Mouse (Mus musculus) retina, adult 2 months (tissue): ENCODE measurements at regions not wholly inside any gene's neighbourhood (a gene's known extent, or its start where the extent isn't known, plus 50 kb on each side); places are given as distances from the start of the nearest gene placed in this dataset.

Experiments used
- DNase-seq: peaks from one replicate; pipeline ENCODE4 v3.0.0-alpha.2; 2012; ENCODE audit warnings: low read depth, low spot score

- no peak for DNase-seq
These were observed 128.1 kb upstream of the Cntn4 start for GRCm38 (mm10) chr6:105549366-105549765.

DNA sequence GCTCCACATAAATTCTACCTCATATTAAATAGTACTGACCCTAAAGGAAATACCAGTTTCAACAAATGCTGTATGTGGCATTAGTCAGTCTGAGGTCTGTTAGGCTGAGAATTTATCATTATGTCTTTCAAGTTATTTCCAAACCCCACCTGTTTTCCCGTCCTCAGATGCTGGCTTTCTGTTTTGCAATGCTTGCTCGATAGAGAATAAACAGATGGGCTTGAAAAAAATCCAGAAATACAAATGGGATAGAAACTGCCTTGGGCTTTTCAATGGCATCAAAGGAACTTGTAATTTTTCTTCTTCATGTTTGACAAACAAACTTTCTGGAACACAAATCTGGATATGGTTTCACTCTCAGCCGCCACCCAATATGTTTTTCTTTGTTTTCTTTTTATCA, 109.2 kb upstream of the Cntn4 start:
- DNase-seq: no peak

- peak; percentile 3 for DNase-seq
These were observed 108.4 kb upstream of the Cntn4 start for GRCm38 (mm10) chr6:105569103-105569502.

DNA sequence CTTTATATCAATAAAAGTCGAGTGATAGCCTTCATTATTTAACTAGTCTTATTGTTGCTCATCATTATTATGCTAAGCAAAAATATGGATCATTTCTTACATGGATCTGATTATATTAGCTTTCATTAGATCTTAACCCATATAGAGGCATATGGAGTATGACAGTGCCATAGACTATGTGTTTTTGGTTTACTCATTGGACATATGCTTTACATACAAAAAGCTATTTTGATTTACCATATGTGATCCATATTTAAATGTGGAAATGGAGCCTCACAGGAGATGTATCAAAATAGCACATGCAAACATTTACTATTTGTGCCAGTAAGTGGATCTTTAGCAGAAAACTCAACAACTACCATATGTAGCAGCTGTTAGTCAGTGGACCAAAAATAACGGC, 73.2 kb upstream of the Cntn4 start:
- no peak for DNase-seq
